Mouse (Mus musculus) heart, postnatal 10 days (tissue): ENCODE data around the gene Sgms1. TPM values are rescaled to one million over a fixed set of nuclear protein-coding genes. Genes with fewer than 3 reads are reported as not detected.

ENCODE experiments used
- DNase-seq, 2 experiments: peaks; one replicate each; pipeline ENCODE4 v3.0.0; 2021
- intact Hi-C: fragments of 180-260 bp; cut with DNase I; formaldehyde crosslinking; loops from one replicate; pipeline ENCODE4 v1.15.1; 2025
- total RNA-seq, 2 experiments: library from RNA; stranded (reverse); gene quantifications; 2 replicates each; pipeline ENCODE4 v1.2.3; 2021

Gene Sgms1
- total RNA-seq, 2 experiments from 2014 or later = 54.1 to 67.2 TPM

GRCm38 (mm10) chr19:32386556-32387402 lies 2.7 kb downstream of the Sgms1 start:
- DNase-seq = peak; percentile 80 to 83
- intact Hi-C loops = loop anchor here (2.0 to 5.0 kb wide), 5 partner anchors 40 to 414 kb away; partner anchors contain the start of gene Asah2

- no peak for DNase-seq
- intact Hi-C loops = no loop called here
Measured at GRCm38 (mm10) chr19:32383738-32384137, 5.8 kb downstream of the Sgms1 start.

- intact Hi-C loops = no loop called here
- no peak for DNase-seq
Measured at GRCm38 (mm10) chr19:32381511-32381961, 8.0 kb downstream of the Sgms1 start.

GRCm38 (mm10) chr19:32380748-32381147 lies 8.8 kb downstream of the Sgms1 start:
- intact Hi-C loops = no loop called here
- no peak for DNase-seq

- intact Hi-C loops = no loop called here
- peak in 1 of 2 experiments; percentile 30 for DNase-seq
Measured at GRCm38 (mm10) chr19:32379239-32379920, 10.1 kb downstream of the Sgms1 start.

GRCm38 (mm10) chr19:32378581-32378980 lies 10.9 kb downstream of the Sgms1 start:
- intact Hi-C loops = no loop called here
- no peak for DNase-seq

- peak; percentile 31 to 48 for DNase-seq
- intact Hi-C loops = no loop called here
Measured at GRCm38 (mm10) chr19:32377701-32378325, 11.7 kb downstream of the Sgms1 start.

- DNase-seq = peak; percentile 67 to 76
- intact Hi-C loops = no loop called here
Measured at GRCm38 (mm10) chr19:32376886-32377535, 12.5 kb downstream of the Sgms1 start.

GRCm38 (mm10) chr19:32376054-32376453 lies 13.5 kb downstream of the Sgms1 start:
- intact Hi-C loops = no loop called here

GRCm38 (mm10) chr19:32375473-32375985 lies 14.0 kb downstream of the Sgms1 start:
- intact Hi-C loops = no loop called here
- DNase-seq = no peak

More at GRCm38 (mm10) chr19:32376054-32376453, 13.5 kb downstream of the Sgms1 start:
- no peak for DNase-seq

- intact Hi-C loops = no loop called here
- no peak for DNase-seq
Measured at GRCm38 (mm10) chr19:32374751-32375150, 14.8 kb downstream of the Sgms1 start.

GRCm38 (mm10) chr19:32373865-32374655 lies 15.5 kb downstream of the Sgms1 start:
- intact Hi-C loops = no loop called here
- peak; percentile 54 to 63 for DNase-seq

- peak; percentile 83 to 85 for DNase-seq
- intact Hi-C loops = no loop called here
Measured at GRCm38 (mm10) chr19:32372373-32372772, 17.1 kb downstream of the Sgms1 start.

GRCm38 (mm10) chr19:32367333-32367732 lies 22.2 kb downstream of the Sgms1 start:
- intact Hi-C loops = no loop called here

GRCm38 (mm10) chr19:32366406-32366805 lies 23.1 kb downstream of the Sgms1 start:
- DNase-seq = no peak
- intact Hi-C loops = no loop called here

More at GRCm38 (mm10) chr19:32367333-32367732, 22.2 kb downstream of the Sgms1 start:
- DNase-seq = no peak

- DNase-seq = no peak
- intact Hi-C loops = no loop called here
Measured at GRCm38 (mm10) chr19:32365111-32365510, 24.4 kb downstream of the Sgms1 start.

- no peak for DNase-seq
- intact Hi-C loops = no loop called here
Measured at GRCm38 (mm10) chr19:32363587-32363986, 25.9 kb downstream of the Sgms1 start.

GRCm38 (mm10) chr19:32362520-32362919 lies 27.0 kb downstream of the Sgms1 start:
- intact Hi-C loops = no loop called here
- DNase-seq = no peak

- no peak for DNase-seq
- intact Hi-C loops = no loop called here
Measured at GRCm38 (mm10) chr19:32360989-32361698, 28.4 kb downstream of the Sgms1 start.
